Mouse (Mus musculus) urinary bladder, adult 2 months (tissue): Measurements from ENCODE around the gene Zcchc4. TPM values are rescaled to one million over a fixed set of nuclear protein-coding genes. Genes with fewer than 3 reads are reported as not detected.

ENCODE experiments used
- DNase-seq: peaks from one replicate; pipeline ENCODE4 v3.0.0; 2022; ENCODE audit warnings: low spot score
- polyA plus RNA-seq: library from polyadenylated mRNA; depleted of rRNA; stranded (reverse); fragments of >200 nt; gene quantifications from 2 replicates; pipeline ENCODE4 v1.2.3, GENCODE M21; 2012

Gene Zcchc4
- polyA plus RNA-seq, 1 experiment = 11.9 TPM

DNA sequence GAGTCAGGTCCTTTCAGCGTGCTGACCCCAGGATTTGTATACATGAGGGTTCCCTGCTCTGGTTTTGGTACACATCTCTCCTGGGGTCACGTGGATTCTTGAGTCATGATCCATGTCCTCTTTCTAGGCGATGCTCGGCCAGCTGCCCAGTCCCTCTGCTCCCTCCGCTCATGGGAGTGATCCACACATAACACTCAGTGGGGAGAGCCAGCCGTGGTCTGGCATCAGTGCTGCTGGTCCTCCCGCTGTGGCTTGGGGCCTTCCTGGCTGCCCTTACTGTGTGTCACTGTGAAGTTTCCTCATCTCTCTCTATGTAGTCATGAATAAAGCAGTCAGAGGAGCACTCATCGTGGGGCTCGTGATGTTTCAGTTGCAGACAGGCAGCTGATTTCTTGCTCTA lies 18.9 kb downstream of the Zcchc4 start:
- DNase-seq = no peak

DNA sequence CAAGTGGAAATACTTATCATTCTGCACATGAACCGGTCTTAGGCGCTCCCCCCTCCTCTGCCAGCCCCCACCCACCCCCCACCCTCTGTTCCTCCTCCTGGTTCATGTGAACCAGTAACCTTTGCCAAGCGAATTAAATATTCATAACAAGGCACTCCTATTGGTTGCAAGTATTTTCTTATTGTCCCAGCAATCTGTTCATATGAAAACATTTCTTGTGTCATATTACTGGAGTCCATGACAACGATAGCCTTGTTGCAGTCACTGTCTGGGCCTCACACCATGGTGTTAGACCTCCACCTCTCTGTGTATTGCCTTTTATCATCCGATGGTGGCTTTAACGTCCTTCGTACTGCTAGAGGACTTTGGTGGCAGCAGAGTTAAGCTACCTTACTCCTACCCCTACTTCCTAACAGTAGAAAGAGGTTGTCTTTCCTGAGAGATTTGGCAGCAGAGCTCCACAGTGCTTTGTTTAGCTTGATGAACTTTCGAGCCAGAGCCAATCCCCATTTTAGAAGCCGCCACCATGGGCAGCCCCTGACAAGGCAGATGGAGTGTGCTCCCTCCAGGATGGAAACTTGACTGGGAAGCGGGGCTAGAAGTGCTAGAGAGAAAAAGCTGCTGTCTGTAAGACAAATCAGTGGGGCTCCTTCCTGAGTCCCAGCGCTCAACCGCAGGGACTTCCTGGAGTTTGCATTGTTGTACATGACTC lies 24.2 kb downstream of the Zcchc4 start:
- no peak for DNase-seq

DNA sequence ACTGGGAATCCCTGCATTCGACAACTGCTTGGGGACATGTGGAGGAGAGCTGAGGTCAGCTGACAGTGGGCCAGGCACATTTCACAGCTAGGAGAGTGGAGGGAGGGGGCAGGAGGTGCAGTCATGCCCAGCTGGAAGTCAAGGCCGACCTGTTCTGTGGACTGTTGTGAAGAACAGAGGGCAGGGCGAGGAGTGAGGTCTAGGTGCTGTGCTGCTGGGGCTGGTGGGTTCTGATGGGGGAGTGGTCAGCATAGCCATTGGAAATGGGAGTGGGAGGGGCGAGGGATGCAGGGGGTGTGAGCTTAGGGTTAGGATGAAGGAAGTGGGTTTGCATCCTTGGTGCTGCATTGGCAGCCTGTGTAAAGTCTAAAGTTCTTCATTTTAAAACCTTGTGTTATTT lies 30.6 kb downstream of the Zcchc4 start:
- DNase-seq = no peak

DNA sequence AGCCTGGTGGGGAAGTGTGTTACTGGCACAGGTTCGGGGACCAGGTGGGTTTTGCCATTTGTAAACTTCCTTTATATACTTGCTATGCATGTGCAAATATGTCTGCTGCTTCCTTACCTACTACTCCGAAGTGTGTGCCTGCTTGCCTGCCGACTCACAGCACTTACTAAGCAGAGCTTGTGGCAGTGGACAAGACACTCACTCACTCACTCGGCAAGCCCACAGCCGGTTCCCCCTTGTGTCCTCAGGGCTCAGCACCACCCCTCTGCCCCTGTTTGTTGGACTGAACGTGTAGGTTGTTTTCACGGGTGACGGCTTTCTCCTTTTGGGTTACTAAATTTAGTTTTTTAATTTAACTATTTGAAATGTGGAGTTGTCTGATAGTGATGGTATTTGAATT lies 31.1 kb downstream of the Zcchc4 start:
- no peak for DNase-seq

DNA sequence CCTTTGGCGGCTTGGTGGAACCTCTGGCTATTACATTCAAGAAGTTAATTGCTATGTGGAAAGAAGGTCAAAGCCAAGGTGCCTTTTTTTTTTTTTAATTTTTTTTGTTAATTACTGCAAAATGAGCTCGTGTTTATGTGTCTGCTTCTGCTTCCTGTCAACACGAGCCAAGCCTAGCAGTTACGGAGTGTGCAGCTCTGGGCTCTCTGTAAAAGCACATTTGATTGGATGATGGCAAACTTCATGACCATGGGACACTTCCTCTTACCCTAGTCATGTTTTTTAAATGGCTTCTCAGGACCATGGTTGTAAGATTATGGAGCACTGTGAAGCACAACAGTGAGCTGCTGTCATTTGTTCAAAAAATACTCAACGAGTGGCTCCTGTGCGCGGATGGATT lies 31.8 kb downstream of the Zcchc4 start:
- no peak for DNase-seq

DNA sequence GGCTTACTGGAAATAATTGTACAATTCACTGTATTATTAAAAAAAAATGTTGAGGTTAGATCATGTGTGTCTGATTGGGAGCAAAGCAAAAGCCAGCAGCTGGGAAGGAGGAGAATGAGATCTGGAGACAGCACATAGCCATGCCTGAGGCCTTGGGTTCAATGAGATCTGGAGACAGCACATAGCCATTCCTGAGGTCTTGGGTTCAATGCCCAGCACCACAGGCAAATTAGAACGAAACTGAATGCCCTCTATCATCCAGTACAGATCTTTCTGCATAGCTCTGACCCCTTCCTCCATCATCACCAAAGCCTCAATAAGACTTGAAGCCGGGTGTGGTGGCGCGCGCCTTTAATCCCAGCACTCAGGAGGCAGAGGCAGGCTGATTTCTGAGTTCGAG lies 35.2 kb downstream of the Zcchc4 start:
- no peak for DNase-seq

DNA sequence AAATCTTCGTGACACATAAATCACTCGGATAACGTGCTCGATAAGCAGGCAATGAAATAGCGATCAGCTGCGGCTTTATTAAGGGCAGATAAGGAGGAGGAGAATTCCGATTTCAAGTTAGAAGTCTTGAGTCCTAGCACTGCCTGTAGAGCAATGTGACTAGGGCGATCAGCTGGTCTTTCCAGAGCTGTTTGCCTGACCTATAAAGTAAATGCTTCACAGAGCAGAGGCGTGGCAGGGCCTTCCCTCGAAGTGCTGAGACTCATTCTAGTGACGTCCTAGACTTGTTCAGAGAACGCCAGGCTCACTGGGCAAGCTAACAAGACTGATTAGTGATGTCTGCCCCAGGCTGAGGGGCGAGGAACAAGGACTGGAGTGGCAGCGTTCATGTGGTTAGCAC lies 35.8 kb downstream of the Zcchc4 start:
- no peak for DNase-seq

DNA sequence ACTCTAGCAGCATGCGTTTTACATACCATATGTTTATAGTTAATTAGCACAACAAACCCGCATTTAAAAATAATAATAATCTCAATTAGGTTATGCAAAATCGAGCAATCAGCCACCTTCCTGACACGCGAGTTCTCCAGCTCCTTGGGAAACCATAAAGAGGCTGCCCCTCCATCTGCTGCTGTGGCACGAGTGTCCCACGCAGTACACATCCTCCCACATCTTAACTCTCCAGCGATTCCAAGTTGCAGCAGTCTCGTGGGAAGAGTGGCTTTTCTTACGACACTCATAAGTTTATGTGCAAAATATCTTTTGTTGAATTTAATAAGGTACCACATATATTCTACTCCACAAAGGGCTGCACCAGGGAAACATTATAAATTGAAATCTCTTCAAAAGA lies 37.2 kb downstream of the Zcchc4 start:
- no peak for DNase-seq

DNA sequence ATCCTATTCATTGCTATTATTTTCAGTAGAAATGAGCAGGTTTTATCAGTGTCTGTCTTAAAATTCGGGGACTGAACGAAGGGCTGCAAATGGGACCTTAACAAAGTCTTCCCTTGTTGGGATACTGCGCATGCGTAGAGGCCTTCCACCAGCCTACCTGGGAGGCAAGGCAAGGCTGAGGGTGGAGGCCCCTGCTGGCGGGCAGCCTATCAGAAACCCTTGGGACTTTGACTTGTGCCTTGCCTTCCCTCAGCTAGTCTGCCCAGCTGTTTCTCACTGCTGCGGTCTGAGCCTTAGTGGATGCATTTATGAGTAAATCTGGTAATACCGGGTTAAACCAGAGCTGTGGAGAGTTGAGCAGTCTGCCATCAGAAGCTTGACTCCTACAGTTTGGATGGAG lies 38.1 kb downstream of the Zcchc4 start:
- no peak for DNase-seq

DNA sequence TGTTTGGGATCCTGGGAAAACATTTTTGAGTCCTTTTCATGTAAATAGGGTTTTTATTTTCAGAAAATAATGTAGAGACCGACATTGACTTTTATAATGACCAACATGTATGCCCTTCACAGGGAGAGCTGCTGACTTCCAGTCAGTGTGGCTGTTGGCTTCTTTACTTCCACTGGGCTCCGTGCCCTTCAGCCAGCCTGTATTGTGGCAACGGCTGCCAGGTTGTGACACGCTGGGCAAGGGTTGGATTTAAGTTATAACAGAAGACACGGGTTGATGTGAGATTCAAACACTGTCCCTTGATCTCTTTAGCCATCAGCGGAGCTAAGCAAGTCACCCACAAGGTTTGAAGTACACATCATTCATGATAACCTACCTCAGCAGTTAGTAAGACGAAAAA lies 43.5 kb downstream of the Zcchc4 start:
- DNase-seq = no peak

DNA sequence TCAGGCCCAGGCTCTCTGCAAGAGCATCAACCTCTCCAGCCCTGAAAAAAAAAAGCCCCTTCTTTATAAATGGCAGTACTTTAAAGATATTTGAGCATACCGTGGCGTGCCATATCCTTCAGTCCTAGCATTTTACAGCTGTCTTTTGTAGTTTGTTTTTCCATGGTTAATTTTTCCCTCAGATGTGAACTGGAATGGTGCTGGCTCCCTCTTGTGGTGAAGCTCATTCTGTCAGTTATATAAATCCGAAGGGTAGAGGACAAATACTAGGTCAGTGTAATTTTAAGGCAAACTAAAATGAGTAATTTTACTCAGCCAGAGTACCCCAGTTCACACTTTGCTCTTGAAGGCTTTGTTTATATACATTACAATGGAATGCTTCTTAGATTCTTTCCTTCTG lies 46.5 kb downstream of the Zcchc4 start:
- no peak for DNase-seq

DNA sequence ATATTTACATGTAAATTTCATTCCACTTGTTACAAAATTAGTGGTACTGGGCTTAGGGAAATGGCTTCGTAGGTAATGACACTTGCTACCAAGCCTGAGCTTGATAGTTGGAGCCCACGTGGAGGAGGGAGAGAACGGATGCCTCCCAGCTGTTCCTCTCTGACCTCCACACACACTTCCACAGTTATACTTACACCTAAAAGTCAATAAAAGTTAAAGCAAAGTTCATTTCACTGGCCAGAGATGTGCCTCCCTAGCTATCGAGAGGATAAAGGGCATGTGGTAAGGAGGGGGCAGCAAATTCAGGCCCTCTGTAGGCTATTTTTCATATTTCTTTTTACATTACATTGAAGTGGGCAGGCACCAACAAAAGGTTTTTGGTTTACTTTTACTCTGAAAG lies 52.7 kb downstream of the Zcchc4 start:
- DNase-seq = no peak

DNA sequence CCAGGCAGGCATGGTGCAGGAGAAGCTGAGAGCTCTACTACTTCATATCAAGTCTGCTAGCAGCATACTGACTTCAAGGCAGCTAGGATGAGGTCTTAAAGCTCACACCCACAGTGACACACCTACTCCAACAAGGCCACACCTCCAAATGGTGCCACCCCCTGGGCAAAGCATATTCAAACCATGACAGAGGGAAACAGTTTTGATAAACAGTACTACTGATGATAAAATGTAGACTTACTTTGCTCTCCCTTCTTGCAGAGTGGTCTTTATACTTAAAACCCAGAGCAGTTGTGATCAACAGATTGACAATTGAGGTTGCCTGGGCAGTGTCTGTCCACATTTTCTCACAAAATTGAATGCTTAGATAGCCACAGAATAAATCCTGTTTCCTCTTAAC lies 57.8 kb downstream of the Zcchc4 start:
- no peak for DNase-seq

DNA sequence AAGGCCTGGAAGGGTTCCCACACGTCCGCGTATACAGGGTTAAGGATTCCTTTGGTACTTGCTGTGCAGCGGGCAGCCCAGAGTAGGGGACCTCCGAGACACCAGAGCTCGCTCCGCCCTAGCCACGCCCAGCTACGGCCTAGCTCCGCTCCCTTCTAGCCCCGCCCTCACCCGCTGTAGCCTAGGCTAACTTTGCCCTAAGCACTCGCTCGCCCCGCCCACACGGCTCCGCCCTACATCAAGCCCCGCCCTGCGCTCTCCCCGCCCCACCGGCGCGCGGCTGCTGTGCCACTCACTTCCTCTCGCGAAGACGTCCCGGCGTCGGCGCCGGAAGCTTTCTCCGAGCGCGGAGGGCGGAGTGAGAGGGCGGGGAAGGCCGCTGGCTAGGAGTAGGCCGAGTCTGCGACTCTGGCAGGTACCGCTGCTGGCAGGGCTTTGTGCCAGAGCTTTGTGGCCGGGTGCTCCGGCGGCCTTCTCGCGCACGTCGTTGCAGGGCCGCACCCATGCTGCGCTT lies 58.6 kb downstream of the Zcchc4 start, which contains the start of gene Anapc4:
TSS of gene Anapc4 (plus strand) at position 252 of the 514 bp plus-strand sequence.
- DNase-seq = peak; percentile 98

DNA sequence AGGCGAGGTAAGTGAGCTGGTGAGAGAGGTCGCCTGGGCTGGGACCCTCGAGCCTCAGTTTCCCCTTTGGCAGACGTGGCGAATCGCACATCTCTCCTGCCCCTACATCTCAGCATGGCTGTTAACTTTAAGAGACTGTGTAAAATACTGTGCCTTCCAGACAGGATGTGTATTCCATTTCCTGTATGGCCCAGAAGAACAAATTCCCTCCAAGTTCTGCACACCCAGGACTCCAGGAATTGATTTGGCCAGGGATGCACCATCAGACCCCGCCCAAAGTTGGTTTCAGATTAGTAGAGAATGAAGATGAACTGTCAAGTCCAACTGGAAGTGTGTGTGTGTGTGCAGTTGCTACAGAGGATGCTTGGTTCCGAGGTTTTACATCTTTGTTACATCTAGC lies 59.2 kb downstream of the Zcchc4 start:
- DNase-seq = no peak

DNA sequence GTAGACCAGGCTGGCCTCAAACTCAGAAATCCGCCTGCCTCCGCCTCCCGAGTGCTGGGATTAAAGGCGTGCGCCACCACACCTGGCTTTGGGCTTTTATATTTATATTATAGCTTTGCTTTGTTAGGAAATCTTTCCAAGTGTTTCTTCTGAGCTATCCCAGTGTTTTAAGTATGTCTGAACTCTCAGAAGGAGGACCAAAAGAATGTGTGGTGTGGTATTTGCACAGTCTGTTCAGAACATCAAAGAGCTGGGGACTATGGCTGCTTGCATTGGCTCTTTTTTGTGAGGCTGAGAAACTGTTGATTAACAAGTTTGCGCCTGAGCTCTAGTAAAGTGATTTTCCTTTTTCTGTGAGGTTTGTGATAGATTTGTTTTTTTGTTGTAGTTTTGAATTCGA lies 69.1 kb downstream of the Zcchc4 start:
- DNase-seq = no peak

DNA sequence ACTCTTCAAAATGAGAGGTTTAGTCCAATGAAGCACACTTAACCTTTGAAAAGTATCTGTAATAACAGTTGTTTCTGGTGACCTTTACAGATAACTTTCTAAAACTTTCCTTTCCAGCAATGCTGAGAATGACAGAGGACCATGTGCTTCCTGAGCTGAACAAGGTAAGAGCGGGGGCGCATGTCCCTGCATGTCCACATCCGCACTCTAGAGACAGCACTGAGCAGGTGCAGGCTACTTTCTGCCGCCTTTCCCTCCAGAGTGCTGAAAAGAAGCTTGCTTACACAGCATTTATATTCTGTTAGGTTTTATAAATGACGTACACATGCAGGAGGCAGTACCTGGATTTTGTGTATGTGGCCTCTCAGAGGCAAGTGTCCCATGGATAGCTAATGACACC lies 80.5 kb downstream of the Zcchc4 start:
- no peak for DNase-seq

DNA sequence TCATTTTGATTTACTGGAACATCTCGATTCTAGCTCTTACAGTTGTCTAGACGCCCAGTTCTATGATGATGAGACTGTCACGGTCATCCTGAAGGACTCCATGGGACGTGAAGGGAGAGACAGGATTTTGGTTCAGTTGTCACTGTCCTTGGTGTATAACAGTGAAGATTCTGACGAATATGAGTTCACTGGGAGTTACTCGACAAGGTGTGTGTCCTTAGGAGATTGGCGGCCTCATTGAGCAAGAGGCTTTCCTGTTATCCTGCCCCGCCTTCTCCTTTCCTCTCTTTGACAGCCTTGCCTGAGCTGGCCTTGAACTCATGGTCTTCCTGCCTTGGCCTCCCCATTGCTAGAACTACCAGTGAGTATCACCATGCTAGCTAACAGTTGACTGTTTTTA lies 89.2 kb downstream of the Zcchc4 start:
- DNase-seq = no peak

DNA sequence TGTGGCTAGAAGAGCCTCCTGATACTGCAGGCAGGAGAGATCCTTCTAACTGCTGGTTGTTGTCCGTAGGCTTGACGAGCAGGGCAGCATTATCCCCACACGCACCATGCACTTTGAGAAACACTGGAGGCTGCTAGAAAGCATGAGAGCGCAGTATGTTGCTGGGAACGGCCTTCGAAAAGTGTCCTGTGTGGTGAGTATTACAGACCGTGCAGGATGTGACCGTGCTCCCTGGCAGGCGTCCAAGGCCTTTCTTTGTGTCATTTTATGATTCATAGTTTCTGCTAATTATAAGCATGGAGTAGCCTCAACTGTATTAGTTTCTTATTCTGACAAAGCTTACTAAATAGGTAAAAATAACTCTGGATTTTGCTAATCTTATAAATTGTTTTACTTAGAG lies 90.6 kb downstream of the Zcchc4 start:
- no peak for DNase-seq

DNA sequence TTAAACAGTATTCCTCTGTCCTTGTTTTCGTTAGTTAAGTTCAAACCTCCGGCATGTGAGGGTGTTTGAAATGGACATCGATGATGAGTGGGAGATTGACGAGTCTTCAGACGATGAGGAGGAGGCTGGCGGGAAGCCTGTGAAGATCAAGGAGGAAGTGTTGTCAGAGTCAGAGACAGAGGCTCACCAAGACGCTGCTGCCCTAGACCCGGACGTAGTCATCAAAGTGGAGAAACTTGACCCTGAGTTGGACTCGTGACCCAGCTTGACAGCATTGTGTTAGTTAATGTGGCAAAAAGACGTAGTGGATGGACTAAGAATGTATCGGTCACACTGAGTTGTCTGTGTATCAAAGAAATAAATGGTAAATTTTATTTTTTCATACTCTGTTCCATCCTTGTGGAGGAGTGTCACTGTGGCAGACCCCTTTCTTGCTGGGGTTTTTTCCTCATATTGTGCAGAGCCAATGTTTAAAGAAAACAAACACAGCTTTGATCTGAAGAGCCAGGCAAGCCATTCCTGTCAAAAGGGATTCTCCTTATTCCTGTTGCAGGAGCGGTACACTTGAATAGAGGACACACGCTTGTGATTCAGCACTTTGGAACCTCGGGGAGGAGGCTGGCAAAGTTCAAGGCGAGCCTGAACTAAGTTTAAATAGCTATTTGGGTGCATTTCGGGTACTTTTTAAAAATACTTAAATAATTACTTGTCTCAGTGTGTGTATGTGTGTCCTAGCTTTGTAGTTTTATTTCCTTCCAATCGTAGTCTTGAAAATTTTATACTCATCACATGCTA lies 91.3 kb downstream of the Zcchc4 start:
- no peak for DNase-seq

DNA sequence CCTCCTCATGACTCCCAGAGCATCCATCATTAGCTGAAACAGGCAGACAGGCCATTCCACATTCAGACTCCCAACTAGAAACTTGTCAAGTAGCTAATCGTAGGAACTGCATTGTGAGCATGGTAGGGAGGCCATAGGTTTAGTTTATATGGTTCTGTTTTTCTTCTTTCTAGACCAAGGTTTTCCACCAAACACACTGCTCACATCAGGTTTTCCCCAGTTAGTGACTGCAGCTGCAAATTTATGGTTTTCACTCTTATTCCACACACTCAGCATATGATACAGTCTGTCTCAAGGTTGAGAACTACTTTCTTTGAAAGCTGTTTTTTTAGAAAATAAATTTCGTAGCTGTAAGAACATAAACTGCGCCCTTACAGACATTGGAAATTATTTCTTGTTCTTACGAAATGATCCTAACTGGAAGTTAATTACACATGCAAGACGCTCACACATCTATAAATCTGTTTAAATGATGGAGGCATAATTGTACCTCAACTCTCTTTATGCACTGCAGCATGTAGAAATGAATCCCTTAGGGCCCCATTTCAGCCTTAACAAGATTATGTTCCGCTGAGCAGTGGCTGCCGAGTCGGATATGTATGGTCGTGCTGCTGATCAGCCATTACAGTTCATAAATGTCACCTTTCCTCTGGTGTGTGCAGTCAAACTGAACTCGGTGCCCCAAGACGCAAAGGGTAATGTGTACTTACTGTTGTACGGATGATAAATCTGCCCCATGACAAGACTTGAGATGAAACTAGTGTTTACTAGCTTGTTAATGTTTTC lies 93.9 kb downstream of the Zcchc4 start:
- no peak for DNase-seq

DNA sequence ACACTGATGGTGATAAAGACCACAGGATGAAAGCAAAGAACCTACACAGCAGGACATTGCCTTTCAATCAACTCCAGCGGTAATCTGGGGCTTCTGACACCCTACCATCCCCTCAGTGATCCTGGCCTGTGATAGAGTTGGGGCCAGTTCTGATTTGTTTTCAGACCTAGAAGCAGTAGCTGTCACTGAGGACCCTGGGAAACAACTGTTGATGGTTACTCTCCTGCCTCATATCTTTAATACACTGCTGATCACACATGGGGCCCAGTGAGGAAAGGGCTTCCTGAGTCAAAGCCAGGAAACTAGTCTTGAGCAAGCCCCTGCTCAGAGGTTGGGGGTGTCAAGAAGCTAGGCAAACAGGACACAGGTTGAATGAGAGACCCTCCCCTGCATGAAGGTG lies 96.3 kb downstream of the Zcchc4 start:
- DNase-seq = no peak

DNA sequence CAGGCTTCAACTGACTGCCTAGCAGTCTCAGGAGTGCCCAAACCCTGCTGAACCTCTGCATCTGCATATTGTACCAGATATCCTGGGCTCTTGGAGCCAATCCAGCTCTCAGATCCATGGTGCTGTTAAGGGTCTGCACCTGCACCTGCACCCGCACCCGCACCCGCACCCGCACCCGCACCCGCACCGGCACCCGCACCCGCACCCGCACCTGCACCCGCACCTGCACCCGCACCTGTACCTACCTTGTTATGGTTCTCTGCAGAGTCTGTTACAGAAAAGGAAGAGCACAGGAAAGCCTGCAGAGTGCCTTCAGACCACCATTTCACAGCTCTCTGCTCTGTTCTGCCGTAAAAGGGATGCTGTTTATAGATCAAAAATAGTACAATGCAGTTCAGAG lies 96.8 kb downstream of the Zcchc4 start:
- no peak for DNase-seq
